Mouse (Mus musculus): Measurements from ENCODE around the gene Myt1l.

Gene Myt1l

DNA sequence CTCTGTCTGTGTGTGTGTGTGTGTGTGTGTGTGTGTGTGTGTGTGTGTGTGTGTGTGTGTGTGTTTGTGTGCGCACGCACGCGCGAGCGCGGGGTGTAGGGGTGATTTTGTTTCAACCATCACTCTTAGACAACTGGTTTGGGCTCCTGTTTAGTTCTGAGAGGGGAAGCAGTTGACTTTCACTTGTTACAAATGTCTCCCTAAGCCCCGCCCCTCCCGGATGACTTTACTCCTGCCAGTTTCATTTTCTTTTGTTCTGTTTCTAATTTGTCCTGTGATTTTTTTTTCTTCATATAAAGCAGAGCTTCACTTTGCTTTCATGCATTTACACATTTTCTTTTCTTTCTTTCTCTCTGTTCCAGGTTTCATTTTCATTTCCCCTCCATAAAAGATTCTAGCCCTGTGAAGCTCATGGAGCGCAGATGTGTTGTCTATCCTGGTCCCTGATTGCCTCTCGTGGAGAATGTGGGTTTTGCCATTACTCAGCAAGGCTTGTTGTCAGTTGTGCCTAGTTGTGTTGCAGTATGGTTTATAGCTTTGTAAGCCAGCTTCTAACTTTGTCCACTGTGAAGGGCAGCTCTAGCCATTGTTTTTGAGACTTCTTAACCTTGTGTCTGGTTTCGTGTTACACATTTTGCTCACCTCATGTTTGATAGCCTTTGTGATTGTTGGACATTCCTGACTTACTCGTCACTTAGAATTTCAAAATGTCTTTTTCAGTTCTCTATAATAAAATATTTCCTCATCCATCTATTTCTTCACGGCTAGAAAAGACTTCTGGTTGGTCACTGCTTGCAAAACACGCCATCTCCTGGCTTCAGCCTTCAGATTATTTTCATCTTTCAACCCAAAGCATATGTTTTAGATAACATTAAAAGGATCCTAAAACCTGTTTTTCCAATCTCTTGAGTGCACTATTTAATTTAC is 184.9 kb downstream of the Myt1l start:
- in situ Hi-C loops (cut with MboI, MseI): no loop called here

- in situ Hi-C loops (cut with MboI, MseI): no loop called here
Observed at GRCm38 (mm10) chr12:29723722-29724338, 195.6 kb downstream of the Myt1l start.

DNA sequence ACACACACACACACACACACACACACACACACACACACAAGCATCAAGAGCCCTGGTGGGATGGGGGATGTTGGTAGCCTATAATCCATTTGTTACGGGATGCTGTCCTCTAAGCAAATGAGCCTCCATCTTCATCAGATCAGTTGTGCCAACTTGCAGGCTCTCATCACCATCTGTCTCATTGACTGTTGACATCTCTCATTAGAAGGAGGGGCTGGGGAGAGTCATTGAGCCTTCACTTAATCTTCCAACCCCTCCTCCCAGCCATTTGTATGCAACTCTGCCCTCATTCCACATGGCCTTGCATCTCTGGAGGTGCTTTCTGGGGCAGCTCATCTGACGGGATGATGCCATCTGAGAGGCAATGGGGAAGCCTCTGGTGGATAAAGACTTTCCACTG is 200.1 kb downstream of the Myt1l start:
- in situ Hi-C loops (cut with MboI, MseI): no loop called here

DNA sequence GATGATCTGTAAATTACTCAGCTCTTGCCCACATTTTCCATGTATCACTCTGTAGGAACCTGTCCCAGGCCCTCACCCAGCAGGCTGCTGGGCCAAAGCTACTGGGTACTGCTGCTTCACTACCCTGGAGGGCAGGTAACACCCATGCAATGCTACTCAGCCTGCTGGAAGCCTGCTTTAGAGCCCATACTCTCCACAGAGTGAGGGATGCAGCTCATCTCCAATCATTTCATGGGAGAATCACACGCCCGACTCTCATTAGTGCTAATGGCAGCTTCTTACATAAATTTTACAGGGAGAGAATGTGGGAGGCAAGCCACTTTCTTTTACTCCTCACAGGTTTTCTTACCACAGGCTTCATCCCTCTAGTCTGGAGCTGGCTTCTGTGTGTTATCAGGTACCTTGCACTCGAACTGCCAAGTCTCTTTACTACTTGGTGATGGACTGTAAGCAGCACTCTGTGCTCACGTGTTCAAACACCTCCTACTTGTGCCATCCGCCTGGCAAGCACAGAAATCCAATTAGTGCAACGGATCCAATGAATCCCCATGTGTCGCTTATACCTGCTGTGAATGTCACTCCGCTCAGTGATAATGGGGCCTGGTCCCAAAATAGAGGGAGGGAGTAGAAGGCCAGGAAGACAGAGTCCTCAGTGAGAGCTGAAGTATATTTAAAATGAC is 212.3 kb downstream of the Myt1l start:
- in situ Hi-C loops (cut with MboI, MseI): no loop called here

DNA sequence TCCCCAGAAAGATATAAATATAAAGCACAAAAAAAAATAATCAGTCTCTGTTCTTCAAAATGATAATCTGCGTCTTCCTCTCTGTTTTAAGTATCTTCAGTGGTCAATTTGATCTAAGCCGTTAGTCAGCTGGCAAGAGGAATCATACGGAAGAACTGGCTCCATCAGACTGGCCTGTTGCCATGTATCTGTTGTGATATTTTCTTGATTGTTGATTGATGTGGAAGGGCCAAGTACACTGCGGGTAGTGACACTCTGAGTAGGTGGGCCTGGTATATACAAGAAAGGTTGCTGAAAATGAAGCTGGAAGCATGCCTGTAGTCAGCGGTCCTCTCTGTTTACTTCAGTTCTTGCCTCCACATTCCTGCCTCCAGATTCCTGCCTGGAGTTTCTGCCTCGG is 213.0 kb downstream of the Myt1l start:
- in situ Hi-C loops (cut with MboI, MseI): no loop called here

GRCm38 (mm10) chr12:29750604-29751128 is 222.5 kb downstream of the Myt1l start:
- in situ Hi-C loops (cut with MboI, MseI): no loop called here

GRCm38 (mm10) chr12:29755086-29755871 is 227.1 kb downstream of the Myt1l start:
- in situ Hi-C loops (cut with MboI, MseI): no loop called here

- in situ Hi-C loops (cut with MboI, MseI): no loop called here
Observed at GRCm38 (mm10) chr12:29755872-29756265, 227.7 kb downstream of the Myt1l start.

- in situ Hi-C loops (cut with MboI, MseI): no loop called here
Observed at GRCm38 (mm10) chr12:29760611-29761010, 232.4 kb downstream of the Myt1l start.

GRCm38 (mm10) chr12:29766158-29766557 is 238.0 kb downstream of the Myt1l start:
- in situ Hi-C loops (cut with MboI, MseI): no loop called here

- in situ Hi-C loops (cut with MboI, MseI): no loop called here
Observed at GRCm38 (mm10) chr12:29771791-29772190, 243.6 kb downstream of the Myt1l start.

DNA sequence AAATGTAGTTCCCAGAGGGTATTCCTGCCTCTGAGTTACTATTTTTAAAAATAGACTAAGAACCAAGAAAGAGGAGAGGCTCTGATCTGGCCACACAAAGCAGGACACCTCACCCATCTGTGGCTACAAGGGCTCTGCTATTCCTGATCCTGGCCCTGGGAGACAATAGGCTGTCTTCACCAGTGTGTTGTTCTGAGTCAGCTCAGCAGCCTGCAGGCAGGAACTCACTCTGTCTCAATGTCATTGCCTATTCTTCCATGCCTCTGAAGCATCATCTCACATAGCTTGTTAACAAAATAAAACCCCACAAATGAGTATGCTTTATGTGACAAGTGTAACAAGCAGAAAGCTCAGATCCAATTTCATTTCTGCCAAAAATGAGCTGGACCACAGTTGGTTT is 244.2 kb downstream of the Myt1l start:
- in situ Hi-C loops (cut with MboI, MseI): no loop called here

DNA sequence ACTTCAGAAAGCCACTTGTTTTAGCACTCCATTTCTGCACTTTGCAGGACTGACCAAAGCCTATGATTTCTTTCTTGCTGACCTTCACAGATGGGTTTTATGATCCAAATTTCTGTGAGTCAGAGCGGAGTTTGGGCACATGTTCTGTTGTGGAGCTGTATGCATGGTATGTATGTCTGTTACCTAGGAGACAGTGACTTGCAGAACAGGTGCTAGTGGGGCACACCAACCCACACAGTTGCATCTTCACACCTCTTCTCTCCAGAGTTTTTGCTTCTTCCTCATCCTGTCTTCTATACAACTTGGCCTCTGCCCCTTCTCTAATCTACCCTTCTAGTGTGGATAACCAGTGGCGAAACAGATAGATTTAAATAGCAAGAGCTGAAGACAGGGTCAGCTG is 250.7 kb downstream of the Myt1l start:
- in situ Hi-C loops (cut with MboI, MseI): no loop called here

GRCm38 (mm10) chr12:29789319-29790050 is 261.3 kb downstream of the Myt1l start:
- in situ Hi-C loops (cut with MboI, MseI): no loop called here

DNA sequence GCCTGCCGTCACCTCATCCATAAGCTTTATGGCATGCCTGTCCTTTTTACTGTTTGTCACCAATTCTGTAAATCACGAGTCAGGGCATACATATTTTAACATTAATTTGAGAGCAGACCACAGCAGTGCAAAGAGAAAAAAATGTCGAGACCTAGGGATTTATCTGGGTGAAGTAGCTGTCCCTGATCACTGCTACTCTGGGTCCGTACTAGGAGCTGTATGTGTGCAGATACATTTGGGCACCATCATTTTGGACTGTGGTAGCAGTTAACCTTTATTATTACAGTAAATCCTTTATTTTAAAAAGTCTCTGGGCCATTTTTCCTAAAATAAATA is 261.8 kb downstream of the Myt1l start:
- in situ Hi-C loops (cut with MboI, MseI): no loop called here

- in situ Hi-C loops (cut with MboI, MseI): no loop called here
Observed at GRCm38 (mm10) chr12:29792998-29793397, 264.8 kb downstream of the Myt1l start.

DNA sequence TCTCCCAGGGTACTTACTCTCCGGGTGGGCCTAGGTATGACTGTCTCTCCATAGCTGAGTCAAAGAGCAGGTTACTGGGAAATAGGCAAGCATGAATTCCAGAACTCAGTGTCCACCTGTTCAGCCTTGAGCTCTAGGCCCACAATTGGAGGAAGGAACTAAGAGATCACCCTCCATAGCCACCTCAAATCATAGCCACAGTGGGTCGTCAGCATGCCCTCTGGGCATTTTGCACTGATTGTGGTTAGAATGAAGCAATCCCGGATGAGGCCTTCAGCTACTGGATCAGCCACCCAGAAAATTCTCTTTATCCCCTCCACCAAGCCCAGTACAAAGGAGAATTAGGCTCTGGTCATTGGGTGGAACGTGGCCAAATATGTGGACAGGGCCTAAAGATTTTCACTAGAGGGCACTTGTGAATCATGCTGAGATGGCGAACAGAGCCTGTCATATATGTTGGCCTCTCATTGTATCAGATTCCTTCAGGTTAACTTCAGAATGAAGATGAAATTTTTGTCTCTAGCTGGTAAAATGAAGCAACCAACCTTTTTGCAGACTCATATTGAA is 267.0 kb downstream of the Myt1l start:
- in situ Hi-C loops (cut with MboI, MseI): no loop called here

- in situ Hi-C loops (cut with MboI, MseI): no loop called here
Observed at GRCm38 (mm10) chr12:29798595-29799391, 270.6 kb downstream of the Myt1l start.

GRCm38 (mm10) chr12:29806415-29806814 is 278.2 kb downstream of the Myt1l start:
- in situ Hi-C loops (cut with MboI, MseI): no loop called here
